Mouse (Mus musculus): ENCODE data around the gene Btk. TPM values are rescaled to one million over a fixed set of nuclear protein-coding genes. Genes with fewer than 3 reads are reported as not detected.

The Btk gene
- polyA plus RNA-seq (2017; shearing (Covaris generic)), result 1.1 TPM

GRCm38 (mm10) chrX:134582888-134583669 is at the start of gene Btk:
Gene Btk, minus strand, starts transcription at chrX:134583570.

GRCm38 (mm10) chrX:134600659-134601379 is 17.4 kb upstream of the Btk start, which contains the start of the genes Gla and Hnrnph2:
Gene Gla, minus strand, starts transcription at chrX:134601125.
Gene Hnrnph2, plus strand, starts transcription at chrX:134601179.

GRCm38 (mm10) chrX:134585103-134586002 is 2.0 kb upstream of the Btk start, which contains the start of gene Rpl36a:
Gene Rpl36a, plus strand, starts transcription at chrX:134585654.

GRCm38 (mm10) chrX:134541145-134541954 is 42.0 kb downstream of the Btk start, which contains the start of gene Timm8a1:
Gene Timm8a1, minus strand, starts transcription at chrX:134541865.

Other genes with a start within 250 kb of the Btk start
- gene Drp2, start 179.0 kb downstream of the Btk start, polyA plus RNA-seq (2017; shearing (Covaris generic)), result not detected
- not detected for gene Taf7l, start 107.1 kb downstream of the Btk start, polyA plus RNA-seq (2017; shearing (Covaris generic))
- 41.4 TPM for gene Timm8a1, start 41.7 kb downstream of the Btk start, polyA plus RNA-seq (2017; shearing (Covaris generic))
- 358 TPM for gene Rpl36a, start 2.1 kb upstream of the Btk start, polyA plus RNA-seq (2017; shearing (Covaris generic))
- 6.0 TPM for gene Gla, start 17.6 kb upstream of the Btk start, polyA plus RNA-seq (2017; shearing (Covaris generic))
- 129 TPM for gene Hnrnph2, start 17.6 kb upstream of the Btk start, polyA plus RNA-seq (2017; shearing (Covaris generic))
- gene Armcx4, start 102.9 kb upstream of the Btk start, polyA plus RNA-seq (2017; shearing (Covaris generic)), result 0.73 TPM
- 2.9 TPM for gene Armcx1, start 134.4 kb upstream of the Btk start, polyA plus RNA-seq (2017; shearing (Covaris generic))
- 2.6 TPM for gene Armcx6, start 167.8 kb upstream of the Btk start, polyA plus RNA-seq (2017; shearing (Covaris generic))
- gene Armcx3, start 173.0 kb upstream of the Btk start, polyA plus RNA-seq (2017; shearing (Covaris generic)), result 20.6 TPM
- 13.9 TPM for gene Armcx2, start 225.7 kb upstream of the Btk start, polyA plus RNA-seq (2017; shearing (Covaris generic))

Data from activated CD4-positive, CD25-positive, alpha-beta regulatory T cell, adult 9 weeks (primary cell).